Comparison of ENCODE assay signal across 15 mouse cellular contexts in the genomic region with DNA sequence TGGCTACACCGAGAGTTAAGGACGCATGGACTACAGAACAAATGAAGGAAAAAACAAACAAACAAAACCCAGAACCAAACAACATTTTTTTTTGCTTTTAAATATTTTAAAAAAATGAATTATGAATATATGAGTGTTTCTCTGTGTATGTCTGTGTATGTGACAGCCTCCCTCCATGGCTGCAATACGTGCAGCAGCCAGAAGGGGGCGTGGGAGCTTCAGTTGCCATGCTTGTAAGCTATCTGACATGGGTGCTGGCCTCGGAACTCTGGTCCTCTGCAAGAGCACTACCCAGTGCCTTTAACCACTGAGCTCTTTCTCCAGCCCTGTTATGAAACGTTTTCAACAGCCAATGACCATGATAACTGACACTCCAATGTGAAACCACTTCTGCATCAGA. TPM values are rescaled to one million over a fixed set of nuclear protein-coding genes. Genes with fewer than 3 reads are reported as not detected.
DNase-seq lines count a peak whose midpoint lies in the region; ATAC-seq and TF ChIP-seq lines count a peak whose summit lies in the region.
"Had no signal": no experiment of that assay in that cellular context is flagged by ENCODE, and none has a peak within 500 bp of the region (broad histone marks: within the 10 kb centered on the region; RNA-seq: fewer than 3 reads in every experiment).

No protein-coding gene starts in this region.

- peak; percentile 61 for DNase-seq in heart, adult 11 months
- DNase-seq in midbrain, postnatal 0 days (ENCODE audit: low spot score): no peak
- no peak for DNase-seq in Patski (ENCODE audit: low read depth, low spot score)
- no peak for DNase-seq in adrenal gland, adult (ENCODE audit: inconsistent age in 2 of 2, low spot score in 1 of 2)
- DNase-seq in gastrocnemius, postnatal 25 days: no peak
- DNase-seq: heart, postnatal 14 days had no signal

- H3K36me3 ChIP-seq in heart, embryonic 11.5 days (ENCODE audit: control insufficient read depth, insufficient read depth, low read length): no peaks in the 10 kb centered on the region
- no peaks in the 10 kb centered on the region for H3K36me3 ChIP-seq in midbrain, postnatal 0 days (ENCODE audit: insufficient read depth, low read length)
- H3K36me3 ChIP-seq in midbrain, embryonic 15.5 days (replicated peaks): no peaks in the 10 kb centered on the region
- no peaks in the 10 kb centered on the region for H3K36me3 ChIP-seq in small intestine, adult 2 months (ENCODE audit: control insufficient read depth, insufficient read depth, low read length)
- H3K36me3 ChIP-seq: intestine, embryonic 15.5 days; limb, embryonic 15.5 days; midbrain, embryonic 12.5 days; neural tube, embryonic 15.5 days had no signal

- H3K4me3 ChIP-seq in heart, embryonic 11.5 days (ENCODE audit: low read depth, low read length): no peak overlapping the region
- H3K4me3 ChIP-seq in midbrain, postnatal 0 days (ENCODE audit: low read depth, low read length): no peak overlapping the region
- no peak overlapping the region for H3K4me3 ChIP-seq in midbrain, embryonic 15.5 days
- H3K4me3 ChIP-seq in small intestine, adult 2 months (ENCODE audit: low read depth, low read length): no peak overlapping the region
- H3K4me3 ChIP-seq: intestine, embryonic 15.5 days; limb, embryonic 15.5 days; midbrain, embryonic 12.5 days; neural tube, embryonic 15.5 days had no signal

- whole genome bisulfite sequencing in heart, embryonic 11.5 days (ENCODE audit: insufficient replicate concordance): 80% methylated on average over 6 of the region's 6 CpGs
- 90% methylated on average over 6 of the region's 6 CpGs for WGBS in midbrain, postnatal 0 days
- WGBS in midbrain, embryonic 15.5 days: 94% methylated on average over 6 of the region's 6 CpGs
- WGBS in small intestine, adult 2 months: 92% methylated on average over 6 of the region's 6 CpGs

- no peak for ATAC-seq in heart, embryonic 11.5 days (replicated peaks; ENCODE audit: insufficient number of reproducible peaks, low FRiP score, low TSS enrichment)
- no peak for ATAC-seq in midbrain, postnatal 0 days (ENCODE audit: low FRiP score)
- ATAC-seq in midbrain, embryonic 15.5 days (replicated peaks): no peak
- no peak for ATAC-seq in Patski

- peak; percentile 31 for TF ChIP-seq CTCF in midbrain, postnatal 0 days (IDR thresholded peaks at IDR 0.05)
- TF ChIP-seq CTCF in Patski (IDR thresholded peaks at IDR 0.05): peak; percentile 45
- peak; percentile 26; the same call in 1 of the 2 replicates for TF ChIP-seq CTCF in small intestine, adult 2 months (IDR thresholded peaks at IDR 0.05; ENCODE audit: extremely low read depth, insufficient read length, insufficient replicate concordance, low read depth, low read length)

- H3K9me3 ChIP-seq in heart, embryonic 11.5 days (replicated peaks; ENCODE audit: control insufficient read depth, low read length): no peaks in the 10 kb centered on the region
- H3K9me3 ChIP-seq in midbrain, postnatal 0 days (ENCODE audit: low read length): no peaks in the 10 kb centered on the region
- H3K9me3 ChIP-seq in midbrain, embryonic 15.5 days: no peaks in the 10 kb centered on the region
- H3K9me3 ChIP-seq: intestine, embryonic 15.5 days; limb, embryonic 15.5 days; midbrain, embryonic 12.5 days; neural tube, embryonic 15.5 days had no signal

- no peak for TF ChIP-seq POLR2A in small intestine, adult 2 months (IDR thresholded peaks at IDR 0.05; ENCODE audit: low read depth, low read length)

- H3K4me1 ChIP-seq in heart, embryonic 11.5 days (ENCODE audit: control insufficient read depth, insufficient read depth, low read length): 0 out of 2 replicates have a peak, but pooled peaks cover 6% of the 10 kb centered on the region
- H3K4me1 ChIP-seq in midbrain, postnatal 0 days (ENCODE audit: insufficient read depth, low read length): no peaks in the 10 kb centered on the region
- no peaks in the 10 kb centered on the region for H3K4me1 ChIP-seq in midbrain, embryonic 15.5 days
- 0 out of 2 replicates have a peak, but pooled peaks cover 2% of the 10 kb centered on the region for H3K4me1 ChIP-seq in small intestine, adult 2 months (ENCODE audit: control insufficient read depth, insufficient read depth, insufficient read length, low read length)
- H3K4me1 ChIP-seq: intestine, embryonic 15.5 days; midbrain, embryonic 12.5 days; neural tube, embryonic 15.5 days had no signal

- CTCF ChIA-PET in Patski (lab: Charles Lee): interaction anchor here (1.2 to 1.7 kb wide), 2 partner anchors 21 to 159 kb away, joined by 3 to 5 read pairs; no protein-coding TSS in a partner anchor

- no peak overlapping the region for H3K27ac ChIP-seq in heart, embryonic 11.5 days (ENCODE audit: low read depth, low read length)
- no peak overlapping the region for H3K27ac ChIP-seq in midbrain, postnatal 0 days (ENCODE audit: low read depth, low read length)
- H3K27ac ChIP-seq in midbrain, embryonic 15.5 days: no peak overlapping the region
- no peak overlapping the region for H3K27ac ChIP-seq in small intestine, adult 2 months (ENCODE audit: insufficient read depth, low read depth, low read length)
- H3K27ac ChIP-seq: limb, embryonic 15.5 days; midbrain, embryonic 12.5 days; neural tube, embryonic 15.5 days had no signal

- H3K4me2 ChIP-seq in heart, embryonic 11.5 days: no peak overlapping the region
- H3K4me2 ChIP-seq in midbrain, postnatal 0 days (ENCODE audit: low read depth, low read length, poor library complexity, severe bottlenecking): no peak overlapping the region
- H3K4me2 ChIP-seq in midbrain, embryonic 15.5 days: no peak overlapping the region
- H3K4me2 ChIP-seq: limb, embryonic 15.5 days; midbrain, embryonic 12.5 days; neural tube, embryonic 15.5 days had no signal

- H3K27me3 ChIP-seq in heart, embryonic 11.5 days (ENCODE audit: control insufficient read depth, insufficient read depth, low read length): no peaks in the 10 kb centered on the region
- H3K27me3 ChIP-seq in midbrain, postnatal 0 days (ENCODE audit: insufficient read depth, low read length): no peaks in the 10 kb centered on the region
- no peaks in the 10 kb centered on the region for H3K27me3 ChIP-seq in midbrain, embryonic 15.5 days (replicated peaks)
- H3K27me3 ChIP-seq in Patski: no peaks in the 10 kb centered on the region
- H3K27me3 ChIP-seq in small intestine, adult 2 months (ENCODE audit: control insufficient read depth, insufficient read depth, low read length): no peaks in the 10 kb centered on the region
- H3K27me3 ChIP-seq: intestine, embryonic 15.5 days; limb, embryonic 15.5 days; midbrain, embryonic 12.5 days; neural tube, embryonic 15.5 days had no signal

- POLR2A ChIA-PET in Patski (lab: Charles Lee): interaction anchor here (1.2 kb wide), 1 partner anchor 11 kb away, joined by 3 read pairs; no protein-coding TSS in a partner anchor

- no peak overlapping the region for H3K9ac ChIP-seq in heart, embryonic 11.5 days (ENCODE audit: low read depth, low read length)
- no peak overlapping the region for H3K9ac ChIP-seq in midbrain, postnatal 0 days (replicated peaks; ENCODE audit: low read length, poor library complexity, severe bottlenecking)
- H3K9ac ChIP-seq in midbrain, embryonic 15.5 days: no peak overlapping the region
- H3K9ac ChIP-seq: intestine, embryonic 15.5 days; limb, embryonic 15.5 days; midbrain, embryonic 12.5 days; neural tube, embryonic 15.5 days had no signal

- in situ Hi-C loops in Patski (cut with MboI; ENCODE audit: low pct_unique_long_range_greater_than_20kb): no loop called here

RNA-seq across cellular contexts. Expression of a gene that starts 16.1 kb away (rescaled TPM):
- 0.13 and 0.17 TPM in 2 replicates for polyA plus RNA-seq in heart, embryonic 11.5 days (2014; fragmentation: Nextera tagmentation; extraction: Ambion mirVana)
- 0.77 TPM in 1 of 2 replicates, not detected in the other for total RNA-seq in midbrain, postnatal 0 days (2014; rRNA removed)
- polyA plus RNA-seq in midbrain, postnatal 0 days (2015; fragmentation: Nextera tagmentation; extraction: Ambion mirVana): 0.12 and 0.41 TPM in 2 replicates
- 0.15 TPM in 1 of 2 replicates, not detected in the other for polyA plus RNA-seq in midbrain, embryonic 15.5 days (2015; fragmentation: Nextera tagmentation; extraction: Ambion mirVana)
- polyA plus RNA-seq in Patski (2021): not detected
- 2.8 and 4.2 TPM in 2 replicates for polyA plus RNA-seq in small intestine, adult 2 months (2012; rRNA removed)
- total RNA-seq in gastrocnemius, postnatal 25 days (2021): not detected
- total RNA-seq: common myeloid progenitor, adult 5-6 weeks; gastrocnemius, adult 8-10 months; heart, postnatal 14 days had no signal
- polyA plus RNA-seq: midbrain, embryonic 12.5 days had no signal
